Mouse (Mus musculus) ES-E14 (cell line): ENCODE measurements around the gene Abca17. TPM values are rescaled to one million over a fixed set of nuclear protein-coding genes. Genes with fewer than 3 reads are reported as not detected.
A peak's percentile ranks its signal among the peaks of the same experiment; 100 is the strongest.

Experiments used
- DNase-seq: peaks from one replicate; pipeline ENCODE4 v3.0.0-alpha.2; 2013; ENCODE audit warnings: low read depth, low spot score
- H3K27ac ChIP-seq: 2 replicates; pipeline ENCODE4 v1.5.1; 2012; ENCODE audit warnings: low read depth, mild to moderate bottlenecking, low read length, moderate library complexity, mixed read lengths; ENCODE audit not compliant: poor library complexity, insufficient read depth, severe bottlenecking
- H3K36me3 ChIP-seq: 2 replicates; pipeline ENCODE4 v1.6.1; 2012; ENCODE audit warnings: mild to moderate bottlenecking, low read length, moderate library complexity, mixed read lengths; ENCODE audit not compliant: control insufficient read depth, poor library complexity, insufficient read depth, severe bottlenecking
- H3K4me1 ChIP-seq, 2 experiments: fragments of 150-350 bp in 1 of 2; sonication (generic) in 1 of 2; 2 replicates each; pipeline ENCODE4 v1.6.1; 2012; ENCODE audit warnings: low read length in 2 of 2, mild to moderate bottlenecking in 1 of 2, mixed read lengths in 1 of 2; ENCODE audit not compliant: control insufficient read depth in 2 of 2, insufficient read depth in 2 of 2, poor library complexity in 1 of 2
- H3K4me3 ChIP-seq, 2 experiments: fragments of 150-350 bp in 1 of 2; sonication (generic) in 1 of 2; 2 replicates each; pipeline ENCODE4 v1.5.1; 2012; ENCODE audit warnings: low read length in 2 of 2, low read depth in 1 of 2, mild to moderate bottlenecking in 1 of 2, mixed read lengths in 1 of 2; ENCODE audit not compliant: insufficient read depth in 1 of 2, poor library complexity in 1 of 2, severe bottlenecking in 1 of 2
- H3K9ac ChIP-seq: 2 replicates; pipeline ENCODE4 v1.6.1; 2012; ENCODE audit warnings: low read depth, mild to moderate bottlenecking, low read length, mixed read lengths; ENCODE audit not compliant: poor library complexity, insufficient read depth, severe bottlenecking
- H3K9me3 ChIP-seq: fragments of 150-350 bp; sonication (generic); 2 replicates; pipeline ENCODE4 v1.6.1; 2012; ENCODE audit warnings: low read depth, mild to moderate bottlenecking, low read length; ENCODE audit not compliant: control insufficient read depth, insufficient read depth
- CHD2 ChIP-seq: IDR thresholded peaks from 2 replicates; pipeline ENCODE4 v1.6.1; 2014; ENCODE audit warnings: mild to moderate bottlenecking, low read depth, low read length, inconsistent platforms
- HCFC1 ChIP-seq: IDR thresholded peaks from 2 replicates; pipeline ENCODE4 v1.6.1; 2012; ENCODE audit warnings: low read length, inconsistent platforms, borderline replicate concordance; ENCODE audit not compliant: insufficient read depth
- MAFK ChIP-seq: IDR thresholded peaks from 2 replicates; pipeline ENCODE4 v1.6.1; 2014; ENCODE audit warnings: mild to moderate bottlenecking, low read depth, low read length, inconsistent platforms; ENCODE audit not compliant: insufficient read depth
- ZC3H11A ChIP-seq: IDR thresholded peaks from 2 replicates; pipeline ENCODE4 v1.6.1; 2012; ENCODE audit warnings: low read depth, mild to moderate bottlenecking, inconsistent platforms, low read length, borderline replicate concordance
- ZNF384 ChIP-seq: IDR thresholded peaks from 2 replicates; pipeline ENCODE4 v1.6.1; 2012; ENCODE audit warnings: low read depth, low read length, inconsistent platforms
- in situ Hi-C, 2 experiments: fragments of 600-800 bp; cut with MboI; formaldehyde crosslinking; loops; one replicate each; pipeline ENCODE4 v1.15.1; 2025; ENCODE audit warnings: low sequenced_read_pairs in 2 of 2, inconsistent platforms in 1 of 2; ENCODE audit not compliant: unreplicated experiment in 2 of 2
- total RNA-seq: library from RNA; depleted of rRNA; stranded (reverse); fragments of 300-350 nt; gene quantifications from 2 replicates; pipeline ENCODE4 v1.2.3, GENCODE M21; 2012; rRNA removed

Gene Abca17
- total RNA-seq, 1 experiment = not detected

- Histone ChIP-seq H3K9ac (no peak overlapping the region), H3K9me3 (no peaks in the 10 kb centered on the region), H3K4me1 (peaks cover 2 to 8% of the 10 kb centered on the region in 2 experiments; a peak in 1 of 4 replicates), H3K36me3 (peaks cover 20% of the 10 kb centered on the region), H3K4me3 (no peak overlapping the region), H3K27ac (no peak overlapping the region)
- in situ Hi-C loops = no loop called here
- TF ChIP-seq CHD2 (no peak), MAFK (no peak), ZNF384 (no peak), ZC3H11A (no peak), HCFC1 (no peak)
- DNase-seq = peak; percentile 81
Measured at GRCm38 (mm10) chr17:24216836-24217235, 134.0 kb downstream of the Abca17 start.

Other genes with a start within 250 kb of the Abca17 start
- gene Pdpk1, start 200.1 kb downstream of the Abca17 start, total RNA-seq = 25.6 and 26.7 TPM in 2 replicates
- gene Amdhd2, start 187.3 kb downstream of the Abca17 start, total RNA-seq = 28.5 and 35.3 TPM in 2 replicates
- 129 and 159 TPM in 2 replicates for gene Atp6v0c, start 181.4 kb downstream of the Abca17 start, total RNA-seq
- 14.1 and 20.4 TPM in 2 replicates for gene Tbc1d24, start 145.5 kb downstream of the Abca17 start, total RNA-seq
- gene Ntn3, start 141.5 kb downstream of the Abca17 start, total RNA-seq = 2.7 and 4.1 TPM in 2 replicates
- gene Tedc2, start 130.2 kb downstream of the Abca17 start, total RNA-seq = 31.3 and 35.8 TPM in 2 replicates
- 143 and 239 TPM in 2 replicates for gene Ccnf, start 99.6 kb downstream of the Abca17 start, total RNA-seq
- gene Abca3, start 882 bp upstream of the Abca17 start, total RNA-seq = 10.8 and 11.5 TPM in 2 replicates
- 107 and 138 TPM in 2 replicates for gene Rnps1, start 63.5 kb upstream of the Abca17 start, total RNA-seq
- 38.0 and 42.9 TPM in 2 replicates for gene Eci1, start 75.6 kb upstream of the Abca17 start, total RNA-seq
- gene Dnase1l2, start 92.0 kb upstream of the Abca17 start, total RNA-seq = 1.2 and 1.8 TPM in 2 replicates
- gene E4f1, start 119.2 kb upstream of the Abca17 start, total RNA-seq = 23.4 and 38.2 TPM in 2 replicates
- 12.8 and 16.6 TPM in 2 replicates for gene Pgp, start 119.3 kb upstream of the Abca17 start, total RNA-seq
- 1.2 and 1.4 TPM in 2 replicates for gene Bricd5, start 122.8 kb upstream of the Abca17 start, total RNA-seq
- gene Mlst8, start 128.0 kb upstream of the Abca17 start, total RNA-seq = 24.2 and 32.8 TPM in 2 replicates
- gene Caskin1, start 137.5 kb upstream of the Abca17 start, total RNA-seq = 1.8 and 2.0 TPM in 2 replicates
- 149 and 228 TPM in 2 replicates for gene Traf7, start 176.9 kb upstream of the Abca17 start, total RNA-seq
- 2.8 and 7.4 TPM in 2 replicates for gene Rab26, start 183.1 kb upstream of the Abca17 start, total RNA-seq
- gene Pkd1, start 198.8 kb upstream of the Abca17 start, total RNA-seq = 27.8 and 35.9 TPM in 2 replicates